ENCODE assay signal across 42 mouse cellular contexts in genomic region chr1:136244469-136244868, GRCm38 (mm10). TPM values are rescaled to one million over a fixed set of nuclear protein-coding genes. Genes with fewer than 3 reads are reported as not detected.
"Had no signal": no experiment of that assay in that cellular context is flagged by ENCODE, and none has a peak within 500 bp of the region (broad histone marks: within the 10 kb centered on the region; RNA-seq: fewer than 3 reads in every experiment).

No protein-coding gene starts in this region.

- DNase-seq: left cerebral cortex, postnatal 4 days; liver; liver, embryonic 13.5 days; liver, postnatal 0 days; lung, adult 18-20 months; lung, adult 2 months; lung, embryonic 14.5 days; lung, postnatal 10 days; lung, postnatal 14 days; lung, postnatal 36 days; lung, postnatal 4 days; midbrain, embryonic 14.5 days had no signal

- H3K9ac ChIP-seq: limb, embryonic 12.5 days; limb, embryonic 13.5 days; limb, embryonic 15.5 days; liver, embryonic 12.5 days; liver, embryonic 13.5 days; liver, embryonic 14.5 days; liver, embryonic 15.5 days; liver, postnatal 0 days; lung, embryonic 14.5 days; lung, embryonic 15.5 days; midbrain, embryonic 12.5 days; midbrain, embryonic 13.5 days; midbrain, embryonic 15.5 days; neural tube, embryonic 12.5 days had no signal

- H3K27ac ChIP-seq: limb, embryonic 10.5 days; limb, embryonic 12.5 days; limb, embryonic 13.5 days; limb, embryonic 15.5 days; liver, embryonic 12.5 days; liver, embryonic 13.5 days; liver, embryonic 14.5 days; liver, embryonic 15.5 days; lung, embryonic 15.5 days; macrophage; midbrain, embryonic 10.5 days; midbrain, embryonic 12.5 days; midbrain, embryonic 13.5 days; midbrain, embryonic 15.5 days; neural tube, embryonic 12.5 days had no signal

- H3K27me3 ChIP-seq: limb, embryonic 12.5 days; limb, embryonic 13.5 days; limb, embryonic 15.5 days; liver, embryonic 12.5 days; lung, embryonic 15.5 days; neural tube, embryonic 12.5 days had no signal

- H3K4me3 ChIP-seq: limb, embryonic 10.5 days; limb, embryonic 12.5 days; limb, embryonic 13.5 days; limb, embryonic 15.5 days; liver, embryonic 12.5 days; liver, embryonic 13.5 days; liver, embryonic 15.5 days; lung, embryonic 15.5 days; megakaryocyte, embryonic 14.5 days; midbrain, embryonic 10.5 days; midbrain, embryonic 12.5 days; midbrain, embryonic 13.5 days; midbrain, embryonic 15.5 days; myocyte; neural tube, embryonic 12.5 days had no signal

- H3K36me3 ChIP-seq: limb, embryonic 10.5 days; limb, embryonic 12.5 days; limb, embryonic 13.5 days; limb, embryonic 15.5 days; liver, embryonic 12.5 days; liver, embryonic 13.5 days; liver, embryonic 15.5 days; lung, embryonic 15.5 days; midbrain, embryonic 10.5 days; midbrain, embryonic 12.5 days; midbrain, embryonic 13.5 days; midbrain, embryonic 15.5 days; neural tube, embryonic 12.5 days had no signal

- H3K4me1 ChIP-seq: limb, embryonic 10.5 days; limb, embryonic 12.5 days; limb, embryonic 13.5 days; limb, embryonic 15.5 days; liver, embryonic 12.5 days; liver, embryonic 13.5 days; liver, embryonic 15.5 days; lung, embryonic 15.5 days; megakaryocyte, embryonic 14.5 days; midbrain, embryonic 10.5 days; midbrain, embryonic 12.5 days; midbrain, embryonic 13.5 days; midbrain, embryonic 15.5 days; neural tube, embryonic 12.5 days had no signal

- H3K9me3 ChIP-seq: limb, embryonic 10.5 days; limb, embryonic 12.5 days; limb, embryonic 13.5 days; limb, embryonic 15.5 days; liver, embryonic 12.5 days; liver, embryonic 13.5 days; liver, embryonic 15.5 days; lung, embryonic 15.5 days; midbrain, embryonic 10.5 days; midbrain, embryonic 12.5 days; midbrain, embryonic 15.5 days; neural tube, embryonic 12.5 days had no signal

RNA-seq across cellular contexts. Expression of gene Inava, which starts 10.4 kb away (rescaled TPM):
- total RNA-seq: liver, adult 2 months; megakaryocyte progenitor cell, adult 5-6 weeks; megakaryocyte, adult 5-6 weeks; megakaryocyte-erythroid progenitor cell, adult 5-6 weeks; monocyte, adult 5-6 weeks had no signal
- polyA plus RNA-seq: macrophage had no signal

RNA-seq across cellular contexts. Expression of gene Gpr25, which starts 16.2 kb away (rescaled TPM):
- total RNA-seq: liver, adult 2 months; megakaryocyte progenitor cell, adult 5-6 weeks; megakaryocyte, adult 5-6 weeks; megakaryocyte-erythroid progenitor cell, adult 5-6 weeks; monocyte, adult 5-6 weeks had no signal
- polyA plus RNA-seq: limb, embryonic 10.5 days; limb, embryonic 11.5 days; limb, embryonic 12.5 days; limb, embryonic 13.5 days; limb, embryonic 15.5 days; liver, embryonic 11.5 days; liver, embryonic 12.5 days; liver, embryonic 13.5 days; liver, embryonic 14.5 days; liver, embryonic 15.5 days; liver, embryonic 16.5 days; liver, postnatal 0 days; lung, embryonic 14.5 days; lung, embryonic 15.5 days; lung, embryonic 16.5 days; lung, postnatal 0 days; macrophage; midbrain, embryonic 10.5 days; midbrain, embryonic 11.5 days; midbrain, embryonic 12.5 days; midbrain, embryonic 13.5 days; midbrain, embryonic 14.5 days; neural tube, embryonic 11.5 days; neural tube, embryonic 12.5 days had no signal

RNA-seq across cellular contexts. Expression of gene Mroh3, which starts 31.8 kb away (rescaled TPM):
- total RNA-seq: liver, adult 2 months; megakaryocyte progenitor cell, adult 5-6 weeks; megakaryocyte, adult 5-6 weeks; megakaryocyte-erythroid progenitor cell, adult 5-6 weeks; monocyte, adult 5-6 weeks had no signal
- polyA plus RNA-seq: limb, embryonic 13.5 days; limb, embryonic 15.5 days; liver, adult 2 months; liver, embryonic 11.5 days; liver, embryonic 12.5 days; liver, embryonic 13.5 days; liver, embryonic 15.5 days; liver, embryonic 16.5 days; liver, postnatal 0 days; lung, embryonic 14.5 days; lung, embryonic 16.5 days; macrophage; midbrain, embryonic 10.5 days; midbrain, embryonic 15.5 days; midbrain, embryonic 16.5 days; midbrain, postnatal 0 days; neural tube, embryonic 11.5 days; neural tube, embryonic 12.5 days had no signal
